Mouse (Mus musculus): ENCODE results near the gene Chsy1. TPM values are rescaled to one million over a fixed set of nuclear protein-coding genes. Genes with fewer than 3 reads are reported as not detected.

Chsy1 gene
- polyA plus RNA-seq, 1 experiment from 2014 or later = 11.5 TPM

GRCm38 (mm10) chr7:66165036-66165798 lies 55.9 kb downstream of the Chsy1 start:
- peaks cover 36% of the 10 kb centered on the region for H3K4me1 ChIP-seq (replicated peaks)
- H3K36me3 ChIP-seq = no peaks in the 10 kb centered on the region
- 51% methylated on average over 5 of the region's 5 CpGs for WGBS
- no peaks in the 10 kb centered on the region for H3K27me3 ChIP-seq
- H3K27ac ChIP-seq (replicated peaks) = peak overlapping the region; percentile 34; the same call in 1 of the 2 replicates
- H3K9ac ChIP-seq = no peak overlapping the region
- H3K4me2 ChIP-seq = no peak overlapping the region
- no peaks in the 10 kb centered on the region for H3K9me3 ChIP-seq
- no peak overlapping the region for H3K4me3 ChIP-seq
- ATAC-seq (ENCODE audit: low read depth) = 0 out of 2 replicates have a peak, but pooled peaks have one; percentile 55

DNA sequence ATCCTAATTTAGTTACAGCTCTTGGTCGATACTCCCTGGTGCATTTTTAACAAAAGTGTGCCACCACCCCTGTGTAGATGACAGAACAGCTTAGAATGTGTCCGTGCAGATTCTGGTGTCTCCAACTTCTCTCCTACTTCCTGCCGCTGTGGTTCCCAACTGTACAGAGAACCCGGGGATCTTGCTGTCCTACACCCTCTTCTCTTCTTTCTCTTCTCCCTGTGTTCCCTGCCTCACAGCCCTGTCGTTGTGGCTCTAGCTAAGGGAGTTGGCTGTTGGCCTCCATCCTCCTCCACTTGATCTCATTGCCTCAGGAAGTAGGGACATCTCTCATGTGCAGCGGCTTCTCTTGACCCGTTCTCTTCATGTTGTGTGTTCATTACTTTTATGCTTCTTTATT lies 59.6 kb downstream of the Chsy1 start:
- H3K27me3 ChIP-seq = no peaks in the 10 kb centered on the region
- ATAC-seq (ENCODE audit: low read depth) = no peak
- H3K36me3 ChIP-seq = peaks cover 28% of the 10 kb centered on the region
- peaks cover 17% of the 10 kb centered on the region for H3K4me1 ChIP-seq (replicated peaks)
- H3K9me3 ChIP-seq = no peaks in the 10 kb centered on the region
- WGBS = 94% methylated on average over 7 of the region's 7 CpGs
- H3K9ac ChIP-seq = no peak overlapping the region
- no peak overlapping the region for H3K4me2 ChIP-seq
- H3K27ac ChIP-seq (replicated peaks) = no peak overlapping the region
- H3K4me3 ChIP-seq = no peak overlapping the region

GRCm38 (mm10) chr7:66169476-66169875 lies 60.2 kb downstream of the Chsy1 start:
- ATAC-seq (ENCODE audit: low read depth) = no peak
- no peaks in the 10 kb centered on the region for H3K27me3 ChIP-seq

DNA sequence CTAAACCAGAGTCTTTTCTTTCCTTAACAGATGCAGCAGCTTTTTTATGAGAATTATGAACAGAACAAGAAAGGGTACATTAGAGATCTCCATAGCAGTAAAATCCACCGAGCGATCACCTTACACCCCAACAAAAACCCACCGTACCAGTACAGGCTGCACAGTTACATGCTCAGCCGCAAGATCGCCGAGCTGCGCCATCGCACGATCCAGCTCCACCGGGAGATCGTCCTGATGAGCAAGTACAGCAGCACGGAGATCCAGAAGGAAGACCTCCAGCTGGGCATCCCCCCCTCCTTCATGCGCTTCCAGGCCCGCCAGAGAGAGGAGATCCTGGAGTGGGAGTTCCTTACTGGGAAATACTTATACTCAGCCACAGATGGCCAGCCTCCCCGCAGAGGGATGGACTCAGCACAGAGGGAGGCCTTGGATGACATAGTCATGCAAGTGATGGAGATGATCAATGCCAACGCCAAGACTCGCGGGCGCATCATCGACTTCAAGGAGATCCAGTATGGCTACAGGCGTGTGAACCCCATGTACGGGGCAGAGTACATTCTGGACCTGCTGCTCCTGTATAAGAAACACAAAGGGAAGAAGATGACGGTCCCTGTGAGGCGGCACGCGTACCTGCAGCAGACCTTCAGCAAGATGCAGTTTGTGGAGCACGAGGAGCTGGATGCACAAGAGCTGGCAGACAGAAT lies 61.6 kb downstream of the Chsy1 start:
- no peaks in the 10 kb centered on the region for H3K9me3 ChIP-seq
- no peak overlapping the region for H3K27ac ChIP-seq (replicated peaks)
- H3K4me2 ChIP-seq = no peak overlapping the region
- no peak overlapping the region for H3K4me3 ChIP-seq
- peaks cover 47% of the 10 kb centered on the region for H3K36me3 ChIP-seq
- H3K9ac ChIP-seq = no peak overlapping the region
- H3K4me1 ChIP-seq (replicated peaks) = no peaks in the 10 kb centered on the region
- 93% methylated on average over 27 of the region's 27 CpGs for WGBS
- no peak for ATAC-seq (ENCODE audit: low read depth)
- H3K27me3 ChIP-seq = no peaks in the 10 kb centered on the region

More at GRCm38 (mm10) chr7:66169476-66169875, 60.2 kb downstream of the Chsy1 start:
- peaks cover 34% of the 10 kb centered on the region for H3K36me3 ChIP-seq
- no peak overlapping the region for H3K4me3 ChIP-seq
- H3K9ac ChIP-seq = no peak overlapping the region
- WGBS = 89% methylated on average over 6 of the region's 6 CpGs
- no peak overlapping the region for H3K27ac ChIP-seq (replicated peaks)
- H3K9me3 ChIP-seq = no peaks in the 10 kb centered on the region
- peaks cover 11% of the 10 kb centered on the region for H3K4me1 ChIP-seq (replicated peaks)
- H3K4me2 ChIP-seq = no peak overlapping the region

DNA sequence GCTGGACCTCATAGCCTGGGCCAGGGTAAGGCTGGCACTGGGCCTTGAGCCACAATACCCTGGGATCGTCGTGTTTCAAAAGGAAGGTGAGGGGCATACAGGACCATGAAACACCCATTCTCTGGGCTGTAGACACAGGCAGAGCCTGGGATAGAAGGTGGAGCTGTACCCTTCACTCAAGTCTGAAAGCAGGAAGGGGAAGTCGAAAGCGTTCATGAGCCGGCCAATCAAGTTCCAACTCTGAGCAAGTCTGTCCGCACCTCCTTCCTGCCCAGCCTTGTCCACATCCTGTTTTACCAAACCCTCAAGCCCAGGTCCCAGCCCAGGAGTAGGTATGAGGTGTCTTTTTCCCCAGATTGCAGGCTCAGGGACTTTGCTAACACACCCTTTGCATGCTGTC lies 66.4 kb downstream of the Chsy1 start:
- ATAC-seq (ENCODE audit: low read depth) = no peak
- Histone ChIP-seq H3K4me3 (no peak overlapping the region), H3K4me2 (no peak overlapping the region), H3K4me1 (replicated peaks) (peaks cover 10% of the 10 kb centered on the region), H3K9me3 (no peaks in the 10 kb centered on the region), H3K27ac (replicated peaks) (no peak overlapping the region), H3K27me3 (no peaks in the 10 kb centered on the region), H3K9ac (no peak overlapping the region), H3K36me3 (peaks cover 51% of the 10 kb centered on the region)
- WGBS = 91% methylated on average over 6 of the region's 6 CpGs

- Histone ChIP-seq H3K36me3 (peaks cover 46% of the 10 kb centered on the region), H3K27me3 (no peaks in the 10 kb centered on the region), H3K9ac (no peak overlapping the region), H3K4me2 (no peak overlapping the region), H3K4me3 (no peak overlapping the region), H3K4me1 (replicated peaks) (peaks cover 10% of the 10 kb centered on the region), H3K27ac (replicated peaks) (no peak overlapping the region), H3K9me3 (no peaks in the 10 kb centered on the region)
- no peak for ATAC-seq (ENCODE audit: low read depth)
- 92% methylated on average over 4 of the region's 4 CpGs for WGBS
Measured at GRCm38 (mm10) chr7:66176256-66176655, 66.9 kb downstream of the Chsy1 start.

DNA sequence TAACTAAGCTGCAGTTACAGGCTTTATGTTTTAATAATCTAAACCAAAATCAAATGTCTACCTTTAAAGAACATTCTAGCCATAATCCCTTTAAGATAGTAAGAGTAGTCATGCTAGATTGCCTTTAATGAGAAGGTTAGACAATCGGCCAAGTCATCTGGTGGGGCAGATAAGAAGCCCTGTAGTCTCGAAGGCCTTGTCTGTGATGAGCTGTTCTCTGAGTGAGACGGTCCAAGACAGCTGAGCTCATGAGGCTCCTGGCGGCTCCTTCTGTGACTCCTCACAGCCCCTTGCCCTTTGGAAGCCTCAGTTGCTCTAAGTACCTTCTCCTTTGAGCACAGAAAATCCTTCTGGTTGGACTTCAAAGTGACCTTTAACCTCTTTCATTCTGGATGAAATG lies 67.6 kb downstream of the Chsy1 start:
- H3K9ac ChIP-seq = no peak overlapping the region
- no peak overlapping the region for H3K4me2 ChIP-seq
- 82% methylated on average over 4 of the region's 4 CpGs for WGBS
- H3K36me3 ChIP-seq = peaks cover 39% of the 10 kb centered on the region
- H3K27ac ChIP-seq (replicated peaks) = no peak overlapping the region
- H3K27me3 ChIP-seq = no peaks in the 10 kb centered on the region
- ATAC-seq (ENCODE audit: low read depth) = no peak
- peaks cover 10% of the 10 kb centered on the region for H3K4me1 ChIP-seq (replicated peaks)
- H3K9me3 ChIP-seq = no peaks in the 10 kb centered on the region
- H3K4me3 ChIP-seq = no peak overlapping the region

GRCm38 (mm10) chr7:66178101-66178500 lies 68.8 kb downstream of the Chsy1 start:
- no peak overlapping the region for H3K4me3 ChIP-seq
- no peak for ATAC-seq (ENCODE audit: low read depth)

GRCm38 (mm10) chr7:66179120-66179581 lies 69.8 kb downstream of the Chsy1 start:
- no peak overlapping the region for H3K4me2 ChIP-seq
- peaks cover 10% of the 10 kb centered on the region for H3K4me1 ChIP-seq (replicated peaks)
- peaks cover 22% of the 10 kb centered on the region for H3K36me3 ChIP-seq
- no peak for ATAC-seq (ENCODE audit: low read depth)
- no peaks in the 10 kb centered on the region for H3K27me3 ChIP-seq
- H3K9ac ChIP-seq = no peak overlapping the region
- H3K27ac ChIP-seq (replicated peaks) = 0 out of 2 replicates have a peak overlapping the region, but pooled peaks have one; percentile 42
- 55% methylated on average over 10 of the region's 10 CpGs for WGBS
- H3K9me3 ChIP-seq = no peaks in the 10 kb centered on the region
- no peak overlapping the region for H3K4me3 ChIP-seq

More at GRCm38 (mm10) chr7:66178101-66178500, 68.8 kb downstream of the Chsy1 start:
- WGBS = 79% methylated on average over 6 of the region's 6 CpGs
- H3K27me3 ChIP-seq = no peaks in the 10 kb centered on the region
- H3K36me3 ChIP-seq = peaks cover 28% of the 10 kb centered on the region
- no peak overlapping the region for H3K27ac ChIP-seq (replicated peaks)
- no peak overlapping the region for H3K4me2 ChIP-seq
- H3K9ac ChIP-seq = no peak overlapping the region
- peaks cover 10% of the 10 kb centered on the region for H3K4me1 ChIP-seq (replicated peaks)
- no peaks in the 10 kb centered on the region for H3K9me3 ChIP-seq

GRCm38 (mm10) chr7:66179711-66180110 lies 70.4 kb downstream of the Chsy1 start:
- no peaks in the 10 kb centered on the region for H3K27me3 ChIP-seq
- no peak overlapping the region for H3K4me3 ChIP-seq
- 82% methylated on average over 7 of the region's 7 CpGs for WGBS
- peaks cover 10% of the 10 kb centered on the region for H3K4me1 ChIP-seq (replicated peaks)
- H3K9ac ChIP-seq = no peak overlapping the region
- H3K4me2 ChIP-seq = no peak overlapping the region
- peaks cover 16% of the 10 kb centered on the region for H3K36me3 ChIP-seq
- ATAC-seq (ENCODE audit: low read depth) = no peak
- H3K9me3 ChIP-seq = no peaks in the 10 kb centered on the region
- 0 out of 2 replicates have a peak overlapping the region, but pooled peaks have one; percentile 42 for H3K27ac ChIP-seq (replicated peaks)

DNA sequence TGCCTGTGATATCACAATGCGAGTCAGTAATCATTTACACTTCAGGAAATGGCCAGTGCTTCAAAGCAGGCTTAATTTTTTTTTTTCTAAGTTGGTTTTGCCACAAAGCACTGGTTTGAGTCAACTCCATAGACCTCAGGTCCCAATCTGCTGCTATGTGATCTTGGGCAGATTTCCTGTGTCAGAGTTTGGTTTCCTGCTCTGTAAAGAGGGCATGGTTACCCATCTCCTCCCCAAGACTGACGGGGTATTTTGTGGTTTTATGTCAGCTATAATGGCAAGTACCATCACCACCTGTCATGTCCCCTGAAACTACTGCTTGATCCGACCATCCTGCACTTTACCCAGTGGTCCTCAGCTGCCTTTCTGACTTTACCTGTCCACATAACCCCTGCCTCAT lies 70.9 kb downstream of the Chsy1 start:
- no peaks in the 10 kb centered on the region for H3K9me3 ChIP-seq
- peaks cover 12% of the 10 kb centered on the region for H3K36me3 ChIP-seq
- no peak overlapping the region for H3K4me2 ChIP-seq
- no peak overlapping the region for H3K9ac ChIP-seq
- no peak overlapping the region for H3K27ac ChIP-seq (replicated peaks)
- H3K27me3 ChIP-seq = no peaks in the 10 kb centered on the region
- no peak for ATAC-seq (ENCODE audit: low read depth)
- WGBS = 88% methylated on average over 3 of the region's 3 CpGs
- H3K4me3 ChIP-seq = no peak overlapping the region
- H3K4me1 ChIP-seq (replicated peaks) = peaks cover 10% of the 10 kb centered on the region

DNA sequence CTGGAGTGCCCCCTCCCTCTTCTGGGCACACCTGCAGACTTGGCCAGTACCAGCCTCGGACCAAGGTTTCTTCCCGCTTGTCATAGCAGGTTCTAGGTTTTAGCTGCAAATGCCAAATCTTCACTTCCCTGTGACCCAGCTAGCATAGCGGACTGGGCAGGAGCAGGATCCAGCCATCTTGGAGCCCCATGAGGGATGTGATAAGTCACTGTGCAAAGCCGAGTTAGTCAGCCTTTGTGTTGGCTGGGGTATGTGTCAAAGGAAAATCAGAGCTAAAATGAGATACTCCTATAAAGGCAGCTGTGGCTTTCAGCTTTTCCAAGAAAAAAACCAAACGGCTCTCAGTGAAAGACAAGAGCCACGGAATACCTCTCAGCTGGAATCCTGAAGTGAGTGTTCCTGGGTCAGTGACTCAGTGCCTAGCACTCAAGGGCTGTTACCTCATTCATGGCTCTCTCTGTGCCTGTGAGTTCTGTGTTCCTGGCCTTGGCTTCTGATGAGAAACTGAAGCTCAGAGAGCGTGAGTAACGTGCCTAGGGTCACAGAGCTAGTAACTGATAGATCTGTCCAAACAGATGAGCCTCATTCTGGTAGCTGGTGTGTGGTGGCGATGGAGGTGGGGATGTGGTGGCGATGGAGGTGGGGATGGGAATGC lies 71.5 kb downstream of the Chsy1 start:
- Histone ChIP-seq H3K27me3 (no peaks in the 10 kb centered on the region), H3K4me1 (replicated peaks) (peaks cover 10% of the 10 kb centered on the region), H3K4me2 (no peak overlapping the region), H3K36me3 (peaks cover 6% of the 10 kb centered on the region), H3K9ac (no peak overlapping the region), H3K4me3 (no peak overlapping the region), H3K9me3 (no peaks in the 10 kb centered on the region), H3K27ac (replicated peaks) (no peak overlapping the region)
- no peak for ATAC-seq (ENCODE audit: low read depth)
- WGBS = 85% methylated on average over 10 of the region's 10 CpGs
